Mouse (Mus musculus): ENCODE measurements around the gene Gm11992.

- TF ChIP-seq CTCF (IDR thresholded peaks at IDR 0.05; ENCODE audit: borderline replicate concordance, insufficient read depth, low read depth, low read length) (no peak), POLR2A (IDR thresholded peaks at IDR 0.05; ENCODE audit: borderline replicate concordance, insufficient read depth, low read length) (no peak)
Measured at GRCm38 (mm10) chr11:9050241-9050640, 1.8 kb downstream of the Gm11992 start.

All from cerebellum, adult 2 months (tissue).